Mouse (Mus musculus): ENCODE data around the gene Sec14l2.

GRCm38 (mm10) chr11:4098816-4099215, 24.4 kb downstream of the Sec14l2 start:
- TF ChIP-seq POLR2A (IDR thresholded peaks at IDR 0.05; ENCODE audit: control insufficient read depth, extremely low read depth, insufficient read depth, low read length, poor library complexity) (no peak), CTCF (IDR thresholded peaks at IDR 0.05; ENCODE audit: borderline replicate concordance, control insufficient read depth, extremely low read depth, insufficient read depth, low read length, poor library complexity) (no peak)

Measured in thymus, adult 2 months (tissue).